Mouse (Mus musculus): ENCODE data around the gene Tvp23b.

Gene Tvp23b

GRCm38 (mm10) chr11:62879220-62880048 lies at the start of gene Tvp23b:
Gene Tvp23b (plus strand): TSS chr11:62879455.
- DNase-seq (ENCODE audit: low spot score in 2 of 2) = peak; percentile 98

DNA sequence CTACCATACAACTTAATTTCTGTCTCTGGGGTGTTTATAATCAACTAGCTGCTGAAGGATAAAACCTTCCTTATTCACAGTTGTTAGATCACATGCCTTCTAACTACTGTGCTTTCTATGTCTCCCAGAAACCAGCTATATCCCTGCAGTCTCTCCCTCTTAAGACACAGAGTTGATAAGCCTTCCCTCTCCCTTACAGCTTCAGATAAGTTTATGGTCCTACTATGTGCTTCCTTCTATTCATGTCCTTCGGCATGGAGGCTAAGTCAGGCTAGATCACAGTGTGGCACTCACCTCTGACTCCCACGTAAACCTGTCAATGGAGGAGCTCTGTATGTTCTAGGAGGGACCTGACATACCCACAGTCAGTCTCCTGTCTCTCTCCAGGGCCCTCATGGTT lies 48.9 kb upstream of the Tvp23b start:
- no peak for DNase-seq (ENCODE audit: low spot score in 2 of 2)

GRCm38 (mm10) chr11:62831906-62832305 lies 47.3 kb upstream of the Tvp23b start:
- DNase-seq (ENCODE audit: low spot score in 2 of 2) = no peak

- DNase-seq (ENCODE audit: low spot score in 2 of 2) = no peak
Observed at GRCm38 (mm10) chr11:62844562-62844961, 34.7 kb upstream of the Tvp23b start.

DNA sequence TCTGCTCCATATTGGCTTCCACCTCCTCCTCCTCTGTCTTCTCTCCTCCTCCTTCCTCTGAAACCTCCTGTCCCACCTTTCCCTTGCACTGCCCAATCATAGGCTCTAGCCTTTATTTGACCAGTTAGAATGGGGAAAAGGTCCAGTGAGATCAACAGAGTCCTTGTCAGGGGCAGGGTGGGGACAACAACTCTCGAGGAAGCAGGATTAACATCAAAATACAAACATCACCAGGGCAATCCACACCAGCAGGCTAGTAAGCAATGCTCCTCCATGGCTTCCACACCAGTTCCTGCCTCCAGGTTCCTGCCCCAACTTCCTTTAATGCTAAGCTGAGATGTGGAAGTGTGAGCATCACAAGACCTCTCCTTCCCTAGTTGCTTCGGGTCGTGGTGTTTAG lies 33.5 kb upstream of the Tvp23b start:
- no peak for DNase-seq (ENCODE audit: low spot score in 2 of 2)

GRCm38 (mm10) chr11:62846961-62847654 lies 32.1 kb upstream of the Tvp23b start, which contains the start of gene Fbxw10:
Gene Fbxw10 (plus strand): TSS chr11:62847069.
- DNase-seq (ENCODE audit: low spot score in 2 of 2) = no peak

GRCm38 (mm10) chr11:62847655-62848191 lies 31.5 kb upstream of the Tvp23b start:
- no peak for DNase-seq (ENCODE audit: low spot score in 2 of 2)

- DNase-seq (ENCODE audit: low spot score in 2 of 2) = no peak
Observed at GRCm38 (mm10) chr11:62848301-62848700, 31.0 kb upstream of the Tvp23b start.

GRCm38 (mm10) chr11:62851199-62851598 lies 28.1 kb upstream of the Tvp23b start:
- DNase-seq (ENCODE audit: low spot score in 2 of 2) = no peak

DNA sequence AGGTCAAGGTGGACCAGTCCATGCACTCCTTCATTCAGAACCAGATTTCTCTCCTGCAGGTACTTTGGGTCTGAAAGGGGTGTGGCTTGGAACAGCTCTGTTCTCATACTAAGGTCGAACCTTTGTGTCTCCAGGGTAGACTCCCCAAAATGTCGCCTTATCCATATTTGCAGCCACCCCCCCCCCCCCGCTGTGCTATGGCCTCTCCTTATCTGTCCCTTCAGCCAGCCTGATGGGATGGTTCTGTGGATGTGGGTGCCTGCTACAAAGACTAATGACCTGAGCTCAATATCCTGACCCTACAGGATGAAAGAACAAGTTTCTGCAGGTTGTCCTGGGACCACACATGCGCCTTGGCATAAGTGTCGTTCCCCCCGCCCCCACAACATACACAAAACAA lies 25.9 kb upstream of the Tvp23b start:
- no peak for DNase-seq (ENCODE audit: low spot score in 2 of 2)

GRCm38 (mm10) chr11:62865562-62865961 lies 13.7 kb upstream of the Tvp23b start:
- no peak for DNase-seq (ENCODE audit: low spot score in 2 of 2)

- DNase-seq (ENCODE audit: low spot score in 2 of 2) = no peak
Observed at GRCm38 (mm10) chr11:62866685-62867084, 12.6 kb upstream of the Tvp23b start.

- DNase-seq (ENCODE audit: low spot score in 2 of 2) = no peak
Observed at GRCm38 (mm10) chr11:62869201-62869600, 10.1 kb upstream of the Tvp23b start.

DNA sequence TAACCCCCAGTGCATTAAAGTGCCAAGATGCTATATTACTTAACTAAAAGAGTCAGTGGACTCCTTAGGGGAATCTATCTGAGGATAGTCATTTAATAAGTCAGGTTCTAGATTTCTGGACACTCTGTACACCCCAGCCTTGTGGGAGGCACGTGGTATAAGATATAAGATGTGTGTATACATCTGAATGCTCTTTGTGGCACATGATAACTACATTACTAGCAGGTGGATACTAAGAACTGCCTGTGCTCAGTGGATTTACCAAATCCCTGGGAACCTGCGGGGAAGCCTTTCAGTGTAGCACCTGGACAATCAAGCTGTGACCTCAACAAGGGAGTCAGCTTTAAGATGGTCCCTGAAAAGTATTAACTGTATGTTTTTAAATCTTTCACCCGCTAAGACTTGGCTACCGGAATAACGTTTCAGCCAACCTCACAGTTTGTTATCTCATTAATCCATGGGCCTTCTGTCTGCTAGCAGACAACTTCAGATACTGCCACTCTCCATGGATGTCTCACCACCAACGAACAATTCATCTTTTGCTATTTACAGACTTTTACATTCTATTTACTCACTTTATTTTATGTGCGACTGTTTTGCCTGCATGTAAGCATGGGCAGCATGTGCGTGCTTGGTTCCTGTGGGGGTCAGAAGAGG lies 9.4 kb upstream of the Tvp23b start:
- no peak for DNase-seq (ENCODE audit: low spot score in 2 of 2)

DNA sequence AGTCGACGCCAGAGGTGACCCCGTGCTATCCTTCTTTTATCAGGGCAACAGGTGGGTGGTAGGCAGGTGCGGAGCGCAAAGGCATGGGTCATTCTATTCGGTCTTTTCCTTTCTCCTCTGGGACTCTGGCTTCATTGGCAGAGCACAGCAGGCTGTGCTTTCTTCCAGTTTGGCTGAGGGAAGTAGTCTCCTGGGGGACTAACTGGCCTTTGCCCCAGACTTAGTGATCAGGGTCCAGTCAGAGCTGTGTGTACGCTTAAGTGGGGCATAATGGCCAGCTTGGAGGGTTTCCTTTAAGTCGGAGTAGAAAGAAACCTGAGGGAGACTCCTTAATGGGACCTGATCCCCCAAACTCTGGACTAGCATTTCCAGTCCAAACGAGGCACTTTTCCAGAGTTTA lies 5.8 kb upstream of the Tvp23b start:
- DNase-seq (ENCODE audit: low spot score in 2 of 2) = no peak

- DNase-seq (ENCODE audit: low spot score in 2 of 2) = no peak
Observed at GRCm38 (mm10) chr11:62875696-62876095, 3.6 kb upstream of the Tvp23b start.

GRCm38 (mm10) chr11:62876445-62876844 lies 2.8 kb upstream of the Tvp23b start:
- no peak for DNase-seq (ENCODE audit: low spot score in 2 of 2)

GRCm38 (mm10) chr11:62877391-62877790 lies 1.9 kb upstream of the Tvp23b start:
- DNase-seq (ENCODE audit: low spot score in 2 of 2) = no peak

DNA sequence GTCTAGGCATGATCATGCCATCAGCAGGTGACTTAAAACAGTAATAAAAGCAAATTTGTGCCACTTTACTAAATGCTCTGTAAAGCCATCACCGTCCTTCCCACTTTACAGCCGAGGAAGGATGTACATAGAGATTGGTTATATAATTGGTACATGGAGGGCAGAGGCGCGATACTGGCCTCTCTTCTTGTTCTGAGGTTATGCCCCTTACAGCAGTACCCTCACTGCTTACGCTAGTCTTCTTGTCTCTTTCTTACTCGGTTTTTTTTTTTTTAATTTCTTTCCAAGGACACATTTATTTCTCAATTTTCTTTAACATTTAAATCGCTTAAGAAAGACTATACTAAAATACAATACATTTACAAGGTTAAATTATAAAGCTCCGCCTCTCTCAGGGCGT lies 527 bp upstream of the Tvp23b start:
- no peak for DNase-seq (ENCODE audit: low spot score in 2 of 2)

GRCm38 (mm10) chr11:62883407-62883806 lies 4.2 kb downstream of the Tvp23b start:
- no peak for DNase-seq (ENCODE audit: low spot score in 2 of 2)

DNA sequence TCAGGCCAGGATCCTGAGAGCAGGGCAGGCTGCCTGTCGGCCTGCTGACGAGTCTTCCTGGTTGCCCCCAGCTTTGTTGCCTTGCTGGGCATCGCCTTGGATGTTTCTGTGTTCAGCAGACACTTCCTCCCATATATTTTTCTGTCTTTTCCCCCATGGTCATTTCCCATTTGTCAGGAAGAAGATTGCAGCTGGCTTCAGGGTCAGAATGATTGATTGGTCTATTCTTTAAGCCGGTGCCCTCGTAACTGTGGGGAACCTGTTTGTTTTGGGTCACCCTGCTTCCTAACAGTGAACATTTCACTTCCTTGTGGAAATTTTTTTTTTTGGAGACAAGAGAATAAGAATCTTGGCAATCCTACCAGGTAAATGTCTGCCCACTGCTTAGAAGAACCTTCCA lies 6.1 kb downstream of the Tvp23b start:
- DNase-seq (ENCODE audit: low spot score in 2 of 2) = no peak

DNA sequence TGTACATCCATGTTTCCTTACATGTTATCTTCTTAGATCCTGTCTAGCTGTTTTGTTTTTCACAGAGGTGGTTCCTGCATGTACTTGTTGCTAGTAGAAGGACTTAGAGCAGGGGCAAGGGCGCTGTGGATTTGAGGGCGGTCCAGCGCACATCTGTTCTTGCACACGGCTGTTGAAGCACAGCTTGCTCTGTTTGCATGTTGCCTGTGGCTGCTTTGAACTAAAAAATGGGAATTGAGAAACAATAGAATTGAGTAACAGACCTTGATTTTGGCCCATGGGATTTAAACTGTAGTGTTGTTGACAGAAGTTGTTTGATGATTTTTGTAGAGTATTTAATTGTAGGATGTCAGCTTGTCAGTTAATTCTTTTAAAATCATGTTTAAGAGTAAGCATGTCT lies 11.5 kb downstream of the Tvp23b start:
- no peak for DNase-seq (ENCODE audit: low spot score in 2 of 2)

Measured in urinary bladder, adult 18-20 months (tissue).